Mouse (Mus musculus) macrophage (primary cell): ENCODE data around the gene Stim2. TPM values are rescaled to one million over a fixed set of nuclear protein-coding genes. Genes with fewer than 3 reads are reported as not detected.

Experiments
- H3K27ac ChIP-seq: fragments of 350-480 bp; formaldehyde crosslinking; 2 replicates; pipeline ENCODE4 v1.9.0; 2021
- H3K36me3 ChIP-seq: fragments of 350-480 bp; formaldehyde crosslinking; 2 replicates; pipeline ENCODE4 v1.9.0; 2021; ENCODE audit errors: inconsistent target
- H3K4me3 ChIP-seq: fragments of 350-480 bp; formaldehyde crosslinking; 2 replicates; pipeline ENCODE4 v1.9.0; 2021; ENCODE audit errors: inconsistent target
- H3K79me2 ChIP-seq: fragments of 350-480 bp; formaldehyde crosslinking; 2 replicates; pipeline ENCODE4 v1.9.0; 2021; ENCODE audit errors: inconsistent target
- WGBS: methylation state at CpG from one replicate; pipeline ENCODE4 v1.1.7; 2026; ENCODE audit warnings: inconsistent platforms; ENCODE audit not compliant: missing documents; 5-methylcytosine and 5-hydroxymethylcytosine counted together
- polyA plus RNA-seq: library from polyadenylated mRNA; stranded (reverse); fragments of 250-400 nt; gene quantifications from 3 replicates; pipeline ENCODE4 v1.2.4, GENCODE M21; 2018; ENCODE audit warnings: inconsistent platforms

Gene Stim2
- polyA plus RNA-seq, 1 experiment from 2014 or later = 15.3 TPM

DNA sequence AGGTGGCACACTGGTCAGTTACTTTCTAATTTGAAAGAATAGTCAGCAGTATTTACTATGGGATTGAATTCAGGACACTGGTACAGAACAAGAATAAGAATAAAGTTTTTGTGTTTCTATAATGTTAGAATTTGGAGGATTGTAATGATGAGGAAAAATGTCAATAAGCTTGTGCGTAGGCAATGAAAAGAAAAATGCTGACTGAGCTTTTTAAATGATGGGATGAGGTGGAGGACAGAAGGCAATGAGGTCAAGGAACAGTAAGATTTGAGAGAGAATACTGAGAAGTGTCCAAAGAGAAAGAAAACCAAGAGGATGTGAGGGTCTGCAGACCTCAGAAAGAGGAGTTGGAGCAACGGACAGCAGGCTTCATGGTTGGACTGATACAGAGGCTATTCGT, 89.6 kb downstream of the Stim2 start:
- Histone ChIP-seq H3K4me3 (no peak overlapping the region), H3K27ac (no peak overlapping the region), H3K79me2 (no peaks in the 10 kb centered on the region), H3K36me3 (no peaks in the 10 kb centered on the region)
- WGBS = 95% methylated on average over 3 of the region's 3 CpGs

DNA sequence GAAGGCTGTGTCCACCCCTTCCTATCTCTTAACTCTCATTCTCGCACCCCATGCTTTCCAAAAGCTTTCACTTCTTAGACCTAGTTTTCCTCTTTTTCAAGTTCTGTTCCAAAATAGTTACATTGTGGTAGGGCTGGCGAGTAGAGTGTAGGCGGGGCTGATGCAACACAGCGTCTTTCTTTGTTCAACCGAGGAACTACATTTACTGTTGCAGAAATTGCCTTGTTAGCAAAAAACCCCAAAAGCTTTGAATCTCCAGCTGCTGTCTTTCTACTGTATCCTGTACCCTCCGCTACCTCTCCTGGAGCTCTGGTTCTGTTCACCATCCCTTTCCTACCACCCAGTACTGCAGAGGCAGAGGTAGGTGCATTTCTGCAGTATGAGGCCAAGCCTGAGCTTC, 99.9 kb downstream of the Stim2 start:
- 19% methylated on average over 6 of the region's 6 CpGs for WGBS

DNA sequence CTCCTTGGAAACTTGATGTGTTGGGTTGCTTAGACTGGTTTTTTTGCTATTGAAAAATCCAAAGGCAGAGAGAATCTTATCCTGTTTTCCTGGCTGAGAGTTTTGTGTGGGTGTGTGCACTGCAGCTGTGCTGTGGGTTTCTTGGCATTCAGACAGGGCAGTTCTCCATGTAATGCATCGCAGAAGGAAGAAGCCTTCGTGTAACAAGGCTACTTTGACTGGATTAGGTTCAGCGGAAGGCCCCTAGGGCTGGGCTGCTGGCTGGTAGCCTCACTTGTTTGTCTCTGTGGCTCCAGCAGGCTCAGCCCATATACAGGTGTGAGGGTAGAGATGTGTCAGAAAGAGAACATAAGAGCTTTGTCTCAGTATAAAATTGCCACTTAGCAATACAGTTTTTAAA, 102.6 kb downstream of the Stim2 start:
- H3K27ac ChIP-seq = no peak overlapping the region

More for the DNA sequence above, 99.9 kb downstream of the Stim2 start:
- no peaks in the 10 kb centered on the region for H3K36me3 ChIP-seq
- peak overlapping the region; percentile 32 for H3K27ac ChIP-seq
- no peaks in the 10 kb centered on the region for H3K79me2 ChIP-seq
- no peak overlapping the region; the same call in 1 of the 2 replicates for H3K4me3 ChIP-seq

DNA sequence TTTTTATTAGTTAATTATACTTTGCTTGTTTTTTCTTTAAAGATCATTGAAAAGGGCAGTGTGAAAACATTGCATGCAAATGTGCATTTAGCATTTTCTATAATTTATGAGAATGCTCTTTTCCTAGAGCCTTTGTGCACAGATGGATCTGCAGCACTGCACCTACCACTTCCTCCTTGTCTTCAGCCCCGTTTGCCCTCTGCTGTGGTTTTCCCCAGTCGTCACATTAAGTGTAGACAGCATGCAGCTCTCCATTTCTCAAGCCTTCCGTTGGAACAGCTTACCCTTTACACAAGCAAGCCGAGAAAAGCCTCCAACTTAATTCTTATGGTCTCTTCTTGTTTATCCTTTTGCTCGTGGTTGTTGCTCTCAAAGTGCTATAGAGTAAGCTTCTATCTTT, 103.0 kb downstream of the Stim2 start:
- 0 out of 2 replicates have a peak, but pooled peaks cover 9% of the 10 kb centered on the region for H3K36me3 ChIP-seq
- 1% methylated on average over 5 of the region's 5 CpGs for WGBS
- no peaks in the 10 kb centered on the region for H3K79me2 ChIP-seq
- H3K4me3 ChIP-seq = no peak overlapping the region
- no peak overlapping the region for H3K27ac ChIP-seq

More for the DNA sequence above, 102.6 kb downstream of the Stim2 start:
- 0 out of 2 replicates have a peak, but pooled peaks cover 9% of the 10 kb centered on the region for H3K36me3 ChIP-seq
- H3K4me3 ChIP-seq = no peak overlapping the region
- H3K79me2 ChIP-seq = no peaks in the 10 kb centered on the region
- 28% methylated on average over 3 of the region's 3 CpGs for WGBS

DNA sequence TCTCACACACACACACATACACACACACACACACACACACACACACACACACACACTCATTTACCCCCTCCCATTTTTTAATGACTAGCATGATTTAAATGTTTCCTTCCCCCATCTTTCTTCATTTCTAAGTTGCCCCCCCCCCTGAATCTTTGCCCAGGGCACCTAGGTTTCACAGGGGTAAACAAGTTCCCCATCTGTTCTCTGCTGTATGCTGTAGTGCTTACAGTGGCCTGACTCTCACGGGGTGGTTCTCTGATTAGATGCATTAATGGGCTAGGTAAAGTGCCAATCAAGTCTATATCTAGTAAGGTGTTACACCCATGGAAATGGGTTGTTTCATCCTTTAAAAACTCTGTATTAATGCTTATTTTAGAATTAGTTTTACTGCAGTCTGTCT, 103.7 kb downstream of the Stim2 start:
- WGBS = 8% methylated on average over 1 of the region's 1 CpGs
- H3K79me2 ChIP-seq = no peaks in the 10 kb centered on the region
- H3K36me3 ChIP-seq = 0 out of 2 replicates have a peak, but pooled peaks cover 9% of the 10 kb centered on the region
- H3K4me3 ChIP-seq = no peak overlapping the region
- no peak overlapping the region for H3K27ac ChIP-seq

DNA sequence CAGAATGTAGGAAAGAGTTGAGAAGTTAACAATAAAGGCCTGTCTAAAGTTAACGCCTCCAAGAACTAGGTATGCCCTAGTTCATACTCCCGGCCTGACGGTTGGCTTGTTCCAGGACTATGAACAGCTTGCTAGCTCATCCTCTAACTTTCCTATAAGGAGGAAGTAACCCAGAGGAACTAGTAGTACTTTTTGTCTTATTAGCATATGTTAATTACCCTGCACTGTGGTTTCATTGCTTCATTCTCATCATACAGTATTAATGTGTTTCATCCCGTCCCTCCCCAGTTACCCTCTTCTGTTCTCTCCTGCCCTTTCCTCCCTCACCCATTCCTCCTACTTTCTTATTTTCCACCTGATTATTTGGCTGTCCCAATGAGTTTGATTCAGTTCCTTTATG, 108.4 kb downstream of the Stim2 start:
- no peak overlapping the region for H3K4me3 ChIP-seq
- H3K36me3 ChIP-seq = 0 out of 2 replicates have a peak, but pooled peaks cover 19% of the 10 kb centered on the region
- 53% methylated on average over 4 of the region's 4 CpGs for WGBS
- no peak overlapping the region for H3K27ac ChIP-seq
- no peaks in the 10 kb centered on the region for H3K79me2 ChIP-seq

DNA sequence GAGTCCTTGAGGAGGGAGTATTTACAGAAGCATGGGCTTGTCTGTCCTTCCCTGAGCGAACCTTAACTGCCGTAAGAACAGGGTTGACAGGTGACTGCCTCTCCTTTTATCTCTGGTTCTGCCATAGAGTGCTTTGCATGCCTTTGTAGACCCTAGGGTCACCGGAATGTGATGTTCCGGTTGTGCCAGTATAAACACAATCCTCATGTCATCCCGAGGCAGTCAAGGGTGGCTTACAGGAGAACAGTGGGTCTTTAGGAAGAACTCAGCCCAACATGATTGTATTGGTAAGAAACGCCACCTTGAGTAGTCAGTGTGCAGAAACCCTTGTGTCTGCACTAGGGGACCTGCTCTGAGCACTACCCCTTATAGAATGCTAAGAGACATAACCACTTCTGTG, 108.8 kb downstream of the Stim2 start:
- Histone ChIP-seq H3K4me3 (no peak overlapping the region), H3K79me2 (no peaks in the 10 kb centered on the region), H3K36me3 (0 out of 2 replicates have a peak, but pooled peaks cover 19% of the 10 kb centered on the region), H3K27ac (no peak overlapping the region)
- 93% methylated on average over 6 of the region's 6 CpGs for WGBS

DNA sequence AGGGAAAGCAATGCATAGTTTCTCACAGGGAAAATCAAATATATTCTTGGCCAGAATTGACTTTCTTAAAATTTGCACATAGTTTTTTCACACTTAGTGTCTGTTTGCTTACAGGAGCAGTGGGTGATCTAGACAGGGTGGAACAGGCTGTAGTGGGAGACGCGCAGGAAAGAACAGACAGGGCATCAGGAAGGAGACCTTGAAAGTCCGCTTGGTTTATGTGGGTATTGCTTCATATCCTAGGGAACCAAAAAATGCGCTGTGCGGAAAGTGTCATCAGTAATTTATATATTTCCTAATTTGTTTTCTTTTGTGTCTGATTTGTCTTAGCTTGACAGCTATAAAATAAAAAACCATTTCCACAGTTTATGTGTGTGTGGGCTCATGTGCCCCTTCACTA, 110.8 kb downstream of the Stim2 start:
- H3K36me3 ChIP-seq = 0 out of 2 replicates have a peak, but pooled peaks cover 19% of the 10 kb centered on the region
- 50% methylated on average over 5 of the region's 5 CpGs for WGBS
- H3K4me3 ChIP-seq = no peak overlapping the region
- no peak overlapping the region for H3K27ac ChIP-seq
- no peaks in the 10 kb centered on the region for H3K79me2 ChIP-seq

DNA sequence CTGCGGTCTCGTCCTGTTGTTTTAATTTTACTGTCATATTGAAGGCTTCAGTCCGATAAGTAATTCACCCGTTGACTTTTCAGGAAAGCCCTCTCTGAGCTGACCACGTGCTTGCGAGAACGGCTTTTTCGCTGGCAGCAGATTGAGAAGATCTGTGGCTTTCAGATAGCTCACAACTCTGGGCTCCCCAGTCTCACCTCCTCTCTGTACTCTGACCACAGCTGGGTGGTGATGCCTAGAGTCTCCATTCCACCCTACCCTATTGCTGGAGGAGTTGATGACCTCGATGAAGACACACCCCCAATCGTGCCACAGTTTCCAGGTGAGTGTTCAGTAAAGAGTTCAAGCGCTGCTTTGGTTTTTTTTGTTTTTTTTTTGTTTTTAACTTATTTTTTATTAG, 112.5 kb downstream of the Stim2 start:
- Histone ChIP-seq H3K4me3 (no peak overlapping the region), H3K79me2 (no peaks in the 10 kb centered on the region), H3K27ac (no peak overlapping the region), H3K36me3 (peaks cover 13% of the 10 kb centered on the region; the same call in 1 of the 2 replicates)
- 89% methylated on average over 11 of the region's 11 CpGs for WGBS

DNA sequence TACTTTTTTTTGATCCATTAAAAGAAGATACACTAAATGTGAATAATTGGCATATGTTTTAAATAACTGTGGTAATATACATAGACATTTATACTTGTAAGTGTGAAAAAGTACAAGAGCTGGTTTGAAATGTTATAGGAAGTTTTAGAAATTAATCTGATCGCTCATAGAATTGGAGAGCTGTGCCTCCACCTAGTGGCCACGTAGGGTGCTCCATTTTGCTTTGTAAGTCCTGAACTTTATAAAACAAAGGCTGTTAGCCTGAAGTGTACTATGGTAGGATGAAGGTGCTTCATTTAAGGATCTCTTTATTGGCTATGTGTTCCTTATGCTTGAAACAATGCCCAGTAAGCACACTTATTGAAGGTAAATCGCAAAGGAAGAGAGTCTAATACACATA, 115.0 kb downstream of the Stim2 start:
- Histone ChIP-seq H3K79me2 (no peaks in the 10 kb centered on the region), H3K27ac (no peak overlapping the region), H3K4me3 (no peak overlapping the region), H3K36me3 (peaks cover 32% of the 10 kb centered on the region)
- 20% methylated on average over 3 of the region's 3 CpGs for WGBS

DNA sequence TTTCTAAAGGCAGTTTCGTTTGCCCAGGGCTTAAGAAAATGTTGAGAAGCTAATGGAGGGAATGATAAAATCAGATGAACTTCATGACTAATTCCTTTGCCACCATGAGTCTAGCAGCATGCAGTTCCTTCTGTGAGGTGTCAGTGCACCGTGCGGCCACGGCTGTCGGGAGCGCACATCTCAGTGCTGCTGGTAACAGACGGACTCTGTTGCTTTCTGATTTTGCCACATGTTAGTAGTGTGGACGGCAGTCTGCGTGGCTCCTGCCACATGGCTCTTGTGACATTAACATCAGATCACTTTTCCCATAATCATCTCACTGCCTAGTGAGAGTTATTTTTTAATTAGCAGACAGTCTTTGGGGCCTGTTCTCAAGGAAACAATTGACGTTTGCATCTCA, 118.2 kb downstream of the Stim2 start:
- H3K79me2 ChIP-seq = no peaks in the 10 kb centered on the region
- no peak overlapping the region for H3K4me3 ChIP-seq
- WGBS = 97% methylated on average over 10 of the region's 10 CpGs
- H3K27ac ChIP-seq = no peak overlapping the region
- peaks cover 28% of the 10 kb centered on the region for H3K36me3 ChIP-seq

DNA sequence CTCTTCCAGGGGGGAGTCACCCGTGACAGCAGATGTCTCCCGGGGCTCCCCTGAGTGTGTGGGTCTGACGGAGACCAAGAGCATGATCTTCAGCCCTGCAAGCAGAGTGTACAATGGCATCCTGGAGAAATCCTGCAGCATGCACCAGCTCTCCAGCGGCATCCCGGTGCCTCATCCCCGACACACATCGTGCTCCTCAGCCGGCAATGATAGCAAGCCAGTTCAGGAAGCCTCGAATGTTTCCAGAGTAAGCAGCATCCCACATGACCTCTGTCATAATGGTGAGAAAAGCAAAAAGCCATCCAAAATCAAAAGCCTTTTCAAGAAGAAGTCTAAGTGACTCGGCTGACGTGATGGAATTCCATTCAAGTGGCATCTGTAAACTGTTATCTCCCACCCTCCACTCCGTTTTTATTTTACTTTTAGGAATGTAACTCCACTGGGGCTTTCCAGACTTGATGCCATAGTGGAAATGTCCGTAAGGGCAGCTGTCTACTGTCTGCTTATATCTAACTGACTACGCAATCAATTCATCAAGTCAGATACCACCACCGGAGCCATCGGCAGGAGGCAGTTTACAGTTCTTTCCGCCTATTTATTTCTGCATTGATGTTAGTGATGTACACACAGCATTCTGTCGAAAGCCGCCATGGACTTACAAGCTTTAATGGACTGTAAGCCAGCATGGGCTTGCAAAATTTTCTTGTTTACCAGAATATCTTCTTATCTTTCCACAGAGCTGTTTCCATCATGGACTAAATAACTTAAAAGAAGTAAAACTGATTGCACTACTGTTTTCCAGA, 120.3 kb downstream of the Stim2 start:
- H3K79me2 ChIP-seq = no peaks in the 10 kb centered on the region
- H3K4me3 ChIP-seq = no peak overlapping the region
- no peak overlapping the region for H3K27ac ChIP-seq
- 95% methylated on average over 19 of the region's 19 CpGs for WGBS
- H3K36me3 ChIP-seq = peaks cover 28% of the 10 kb centered on the region

DNA sequence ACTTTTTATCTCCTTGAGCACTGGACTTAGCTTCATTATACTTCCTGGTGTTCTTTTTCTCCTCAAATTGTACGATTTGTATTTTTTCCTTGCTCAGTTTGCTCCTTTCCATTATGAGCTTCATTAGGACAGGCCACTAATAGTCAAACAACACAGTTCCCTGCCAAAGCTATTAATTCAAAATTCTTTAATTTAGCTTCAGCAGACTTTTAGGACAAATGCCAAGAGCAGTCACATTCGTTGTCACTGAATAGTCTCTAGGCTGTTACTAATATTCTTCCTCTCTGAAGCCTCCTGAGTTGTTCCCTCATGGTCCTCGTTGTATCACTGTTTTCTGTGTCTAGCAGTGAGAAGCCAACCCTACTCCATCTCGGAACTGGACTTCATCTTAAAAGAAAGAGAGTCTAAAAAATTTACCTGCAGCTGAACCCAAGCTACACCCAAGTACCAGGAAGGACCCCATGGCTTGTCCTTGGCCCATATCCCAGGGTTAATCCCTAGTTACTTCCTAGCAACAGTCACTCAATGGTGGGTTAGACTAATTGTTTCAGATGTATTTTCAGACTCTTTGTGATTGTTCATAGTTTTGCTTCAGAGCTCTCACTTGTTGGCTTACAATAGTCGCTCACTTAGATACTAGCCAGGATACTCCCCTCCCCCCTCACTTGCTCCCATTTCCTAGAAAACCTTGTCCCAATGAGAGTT, 149.9 kb downstream of the Stim2 start:
- Histone ChIP-seq H3K36me3 (no peaks in the 10 kb centered on the region), H3K4me3 (no peak overlapping the region), H3K27ac (no peak overlapping the region), H3K79me2 (no peaks in the 10 kb centered on the region)
- WGBS = 93% methylated on average over 5 of the region's 5 CpGs

DNA sequence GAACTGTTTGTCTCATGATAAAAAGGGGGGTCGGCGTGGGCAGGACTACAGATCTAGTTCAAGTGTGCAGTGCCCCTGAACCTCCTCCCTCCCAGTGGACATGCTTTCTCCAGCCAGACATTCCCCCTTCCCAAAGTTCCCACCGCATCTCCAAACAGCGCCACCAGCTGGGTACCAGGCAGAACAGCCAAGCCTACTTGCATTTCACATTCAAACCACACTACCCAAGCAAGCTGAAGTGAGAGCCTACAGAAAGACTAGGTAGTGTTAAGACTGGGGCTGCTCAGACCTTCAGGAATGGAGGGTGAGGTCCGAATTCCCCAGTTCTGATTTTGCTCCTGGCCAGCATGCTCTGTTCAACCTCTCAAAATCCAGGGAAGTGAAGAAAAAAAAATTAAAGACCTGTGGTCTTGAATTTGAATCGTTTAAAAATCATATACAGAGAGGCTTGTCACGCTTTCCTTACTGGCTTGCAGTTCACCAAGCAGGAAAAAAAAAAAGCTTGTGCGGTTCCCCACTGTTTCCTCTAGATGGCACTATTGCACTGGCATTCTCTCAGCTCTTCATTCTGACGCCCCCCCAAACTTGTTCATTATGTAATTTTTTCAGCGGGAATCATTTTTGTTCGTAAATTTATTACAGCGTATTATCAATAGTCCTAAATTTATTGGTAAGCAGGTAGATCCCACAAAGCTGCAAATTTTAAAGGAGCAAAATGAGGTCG, 156.4 kb downstream of the Stim2 start:
- no peak overlapping the region for H3K4me3 ChIP-seq
- no peaks in the 10 kb centered on the region for H3K36me3 ChIP-seq
- H3K27ac ChIP-seq = no peak overlapping the region
- 27% methylated on average over 13 of the region's 13 CpGs for WGBS
- H3K79me2 ChIP-seq = no peaks in the 10 kb centered on the region
